Mouse (Mus musculus): ENCODE results near the gene Hils1.

Hils1 gene

DNA sequence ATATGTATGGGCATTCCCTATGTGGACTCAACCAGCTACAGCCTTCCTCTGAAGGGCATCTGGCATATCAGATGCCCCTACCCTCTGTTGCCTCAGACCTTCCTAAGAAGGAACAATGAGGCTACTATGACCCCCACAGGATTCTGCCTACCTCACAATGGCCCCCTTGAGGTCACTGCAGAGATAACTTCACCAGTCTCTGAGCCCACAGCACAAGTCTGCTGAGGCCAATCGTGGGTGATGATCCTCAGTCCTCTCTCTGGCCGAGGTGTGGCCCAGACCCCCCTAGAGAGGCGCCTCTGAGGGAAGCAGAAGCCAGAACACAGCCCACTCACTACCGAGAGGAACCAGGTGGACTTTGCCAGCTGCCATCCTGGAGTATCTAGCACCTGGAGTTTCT lies at the start of gene Hils1:
TSS of gene Hils1 (plus strand) at position 175 of the 400 bp plus-strand sequence.
- no peak for DNase-seq (ENCODE audit: low read depth, low spot score)

DNA sequence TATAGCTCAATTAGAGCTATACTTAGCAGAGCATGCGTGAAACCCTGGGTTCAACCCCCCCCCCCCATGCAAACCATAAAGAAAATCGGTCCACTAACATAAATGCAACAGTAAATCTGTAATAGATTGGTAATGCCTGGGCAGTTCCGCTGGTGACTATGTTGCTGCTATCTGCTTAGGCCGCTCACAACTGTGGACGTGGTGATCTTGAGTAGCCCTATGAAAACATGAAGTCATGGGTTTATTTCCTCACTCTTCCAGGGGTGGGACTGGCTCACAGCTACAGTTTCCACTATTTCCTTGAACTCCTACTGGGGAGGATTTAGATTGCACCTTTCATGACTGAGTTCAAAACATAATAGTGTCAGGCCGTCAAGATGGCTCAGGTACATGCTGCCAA lies 49.7 kb upstream of the Hils1 start:
- DNase-seq (ENCODE audit: low read depth, low spot score) = no peak

DNA sequence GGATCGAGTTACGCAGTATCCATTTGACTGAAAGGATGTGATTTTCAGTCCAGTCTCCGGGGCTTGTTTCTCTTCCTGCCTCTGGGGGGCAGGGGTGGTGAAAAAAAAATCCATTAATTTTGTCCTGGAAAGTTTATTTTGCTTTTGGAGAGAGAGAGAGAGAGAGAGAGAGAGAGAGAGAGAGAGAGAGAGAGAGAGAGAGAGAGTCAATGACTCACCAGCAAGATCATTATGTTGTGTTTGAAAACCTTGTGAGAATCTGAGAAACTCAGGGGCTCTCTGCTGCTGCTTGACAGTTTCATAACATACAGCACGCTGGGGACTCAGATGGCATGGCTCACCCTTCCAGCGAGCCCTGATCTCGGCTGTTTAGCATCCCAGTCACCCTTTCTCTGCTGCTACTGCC lies 46.4 kb upstream of the Hils1 start:
- no peak for DNase-seq (ENCODE audit: low read depth, low spot score)

DNA sequence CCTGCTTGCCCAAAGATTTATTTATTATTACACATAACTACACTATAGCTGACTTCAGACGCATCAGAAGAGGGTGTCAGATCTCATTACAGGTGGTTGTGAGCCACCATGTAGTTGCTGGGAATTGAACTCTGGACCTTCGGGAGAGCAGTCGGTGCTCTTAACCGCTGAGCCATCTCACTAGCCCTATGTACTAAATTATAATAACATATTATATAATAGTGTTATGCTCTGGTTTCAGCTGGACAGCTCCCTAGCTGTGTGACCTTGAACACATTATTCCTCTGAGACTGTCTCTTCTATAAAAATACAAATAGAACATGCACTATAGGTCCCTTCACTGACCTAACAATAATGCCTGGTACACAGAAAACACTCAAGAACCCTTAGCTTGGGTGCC lies 42.4 kb upstream of the Hils1 start:
- no peak for DNase-seq (ENCODE audit: low read depth, low spot score)

DNA sequence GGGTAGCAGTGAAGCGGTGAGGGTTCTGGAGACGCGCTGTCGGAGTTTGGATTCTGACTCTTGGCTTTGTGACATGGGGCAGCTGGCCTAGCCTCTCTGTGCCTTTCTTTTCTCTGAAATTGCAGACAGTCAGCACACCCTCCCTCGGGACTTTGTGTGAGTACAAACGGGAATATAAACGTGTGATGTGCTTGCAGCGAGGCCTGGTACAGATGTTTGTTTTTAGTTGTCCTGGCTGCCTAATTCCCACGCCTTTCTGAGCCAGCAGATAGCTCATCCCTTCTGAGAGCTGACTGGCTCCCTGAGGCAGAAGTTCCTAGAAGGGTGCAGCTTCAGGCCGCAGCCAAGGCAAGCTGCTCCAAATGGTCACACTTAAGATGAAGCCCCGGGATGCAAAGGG lies 41.0 kb upstream of the Hils1 start:
- no peak for DNase-seq (ENCODE audit: low read depth, low spot score)

DNA sequence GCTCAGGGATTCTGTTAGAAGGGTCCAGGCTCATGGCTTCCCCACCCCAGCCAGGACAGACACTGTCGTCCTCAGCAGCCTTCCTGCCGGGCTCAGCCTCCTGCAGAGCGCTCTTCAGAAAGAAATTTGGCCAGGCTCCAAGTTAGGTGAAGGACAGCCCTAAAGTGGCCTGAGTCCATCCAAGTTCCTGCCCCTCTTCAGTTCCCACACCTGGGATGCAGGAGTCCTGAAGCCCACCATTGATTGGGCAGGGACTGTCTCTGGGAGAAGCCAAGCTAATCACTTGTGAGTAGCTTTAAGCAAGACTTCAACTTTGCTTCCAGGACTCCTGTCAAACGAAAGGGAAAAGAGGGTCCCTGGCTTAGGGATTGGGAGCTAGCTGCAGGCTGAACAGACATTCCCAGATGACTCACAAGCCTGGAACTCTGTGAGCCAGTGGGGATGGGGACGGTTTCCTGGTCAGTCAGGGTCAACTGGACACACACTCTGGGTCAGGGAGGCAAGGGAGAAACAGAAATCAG lies 39.6 kb upstream of the Hils1 start:
- no peak for DNase-seq (ENCODE audit: low read depth, low spot score)

DNA sequence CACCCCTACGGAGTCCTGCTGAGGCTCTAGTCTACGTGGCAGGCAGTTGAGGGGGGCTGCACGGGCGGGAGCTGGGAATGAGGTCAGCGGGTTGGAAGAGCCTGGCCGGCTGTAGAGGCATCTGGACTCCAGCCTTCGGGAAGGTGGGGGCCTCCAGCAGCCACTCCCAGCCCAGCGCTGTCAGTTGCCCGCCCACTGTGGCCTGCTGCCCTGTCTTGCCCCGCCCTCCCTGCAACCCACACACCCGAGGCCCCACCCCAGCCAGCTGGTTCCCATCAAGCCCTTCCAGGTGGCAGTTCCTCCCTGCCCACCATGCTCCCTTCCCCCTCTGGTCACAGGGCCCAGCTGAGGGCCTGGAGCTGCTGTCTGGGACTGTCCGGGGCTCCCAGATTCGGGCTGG lies 38.6 kb upstream of the Hils1 start:
- no peak for DNase-seq (ENCODE audit: low read depth, low spot score)

DNA sequence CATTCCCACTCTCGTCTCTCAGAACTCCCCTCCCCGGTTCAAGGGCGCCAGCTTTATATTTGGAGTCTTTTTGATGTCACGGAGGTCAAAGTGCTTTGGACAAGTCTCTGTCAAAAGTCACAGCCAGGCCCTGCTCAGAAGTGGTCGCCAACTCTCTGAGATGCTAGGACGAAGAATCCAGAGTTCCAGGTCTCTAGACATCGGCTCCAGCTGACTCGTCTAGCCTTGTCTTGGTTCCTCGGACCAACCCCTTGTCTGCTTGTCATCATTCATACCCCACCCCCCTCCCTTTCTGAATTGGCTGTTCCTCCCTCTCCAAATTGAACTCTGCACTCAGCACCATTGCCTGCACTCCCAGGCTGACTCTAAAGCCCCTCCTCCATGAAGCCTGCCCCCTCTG lies 37.8 kb upstream of the Hils1 start:
- DNase-seq (ENCODE audit: low read depth, low spot score) = no peak

DNA sequence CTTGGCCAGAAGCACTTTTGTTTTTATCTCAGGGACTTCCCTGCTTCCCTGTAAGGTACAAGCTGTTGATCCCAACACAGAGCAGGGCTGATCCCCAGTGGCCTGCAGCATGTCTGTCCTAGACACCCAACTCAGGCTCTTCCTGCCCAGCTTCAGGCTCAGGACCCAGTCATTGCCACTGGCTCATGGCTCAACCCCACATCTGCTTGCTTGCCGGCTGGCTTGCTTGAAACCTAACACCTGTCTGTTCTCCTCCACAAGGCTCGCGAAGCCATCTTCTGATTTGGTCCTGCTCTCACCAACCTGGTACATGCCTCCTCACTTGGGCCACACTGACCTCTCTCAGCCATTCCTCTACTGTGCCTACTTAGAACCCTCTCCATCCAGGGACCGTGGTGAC lies 37.2 kb upstream of the Hils1 start:
- DNase-seq (ENCODE audit: low read depth, low spot score) = no peak

DNA sequence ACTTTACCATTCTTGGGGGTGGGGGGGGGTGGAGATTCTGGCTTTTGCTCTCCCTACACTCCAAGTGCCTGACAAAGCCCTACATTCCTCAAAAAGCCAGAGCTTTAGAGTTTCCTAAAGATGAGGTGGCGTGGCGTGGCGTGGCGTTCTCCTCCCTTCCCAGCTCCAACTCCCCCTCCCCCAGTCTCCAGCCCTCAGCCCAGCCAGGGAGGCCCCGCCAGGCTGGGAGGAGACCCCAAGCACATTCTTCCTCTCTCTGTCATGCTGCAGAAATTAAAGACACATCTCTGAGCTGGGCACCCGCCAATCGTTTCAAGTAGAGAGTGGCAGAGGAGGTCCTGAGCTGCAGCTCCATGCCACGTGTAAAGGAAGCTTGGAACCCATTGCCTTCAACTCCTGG lies 33.8 kb upstream of the Hils1 start:
- no peak for DNase-seq (ENCODE audit: low read depth, low spot score)

DNA sequence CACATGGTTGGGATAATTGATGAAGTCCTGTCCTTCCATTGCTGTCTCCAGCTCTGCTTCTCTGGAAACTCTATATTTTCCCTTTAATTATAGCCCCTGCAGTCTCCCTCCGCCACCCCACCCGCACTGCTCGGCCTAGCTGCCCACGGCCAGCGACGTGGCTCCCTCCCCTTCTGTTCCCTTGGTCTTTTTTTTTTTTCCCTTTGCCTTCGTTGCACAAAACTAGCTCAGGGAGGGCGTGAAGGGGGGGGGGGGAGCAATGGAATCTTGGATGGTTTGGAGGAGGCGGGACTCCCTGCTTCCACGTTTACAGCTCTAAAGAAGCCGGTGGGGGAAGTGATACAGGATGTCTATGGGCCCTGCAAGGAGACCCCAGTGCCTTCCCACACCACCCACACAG lies 32.9 kb upstream of the Hils1 start:
- no peak for DNase-seq (ENCODE audit: low read depth, low spot score)

DNA sequence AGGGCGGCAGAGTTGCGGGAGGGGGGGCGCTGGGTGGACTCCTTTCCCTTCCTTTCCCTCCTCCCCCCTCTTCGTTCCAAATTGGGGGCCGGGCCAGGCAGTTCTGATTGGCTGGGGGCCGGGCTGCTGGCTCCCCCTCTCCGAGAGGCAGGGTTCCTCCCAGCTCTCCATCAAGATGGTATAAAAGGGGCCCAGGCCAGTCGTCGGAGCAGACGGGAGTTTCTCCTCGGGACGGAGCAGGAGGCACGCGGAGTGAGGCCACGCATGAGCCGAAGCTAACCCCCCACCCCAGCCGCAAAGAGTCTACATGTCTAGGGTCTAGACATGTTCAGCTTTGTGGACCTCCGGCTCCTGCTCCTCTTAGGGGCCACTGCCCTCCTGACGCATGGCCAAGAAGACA lies 31.3 kb upstream of the Hils1 start, which contains the start of gene Col1a1:
TSS of gene Col1a1 (plus strand) at position 180 of the 400 bp plus-strand sequence.
- DNase-seq (ENCODE audit: low read depth, low spot score) = no peak

DNA sequence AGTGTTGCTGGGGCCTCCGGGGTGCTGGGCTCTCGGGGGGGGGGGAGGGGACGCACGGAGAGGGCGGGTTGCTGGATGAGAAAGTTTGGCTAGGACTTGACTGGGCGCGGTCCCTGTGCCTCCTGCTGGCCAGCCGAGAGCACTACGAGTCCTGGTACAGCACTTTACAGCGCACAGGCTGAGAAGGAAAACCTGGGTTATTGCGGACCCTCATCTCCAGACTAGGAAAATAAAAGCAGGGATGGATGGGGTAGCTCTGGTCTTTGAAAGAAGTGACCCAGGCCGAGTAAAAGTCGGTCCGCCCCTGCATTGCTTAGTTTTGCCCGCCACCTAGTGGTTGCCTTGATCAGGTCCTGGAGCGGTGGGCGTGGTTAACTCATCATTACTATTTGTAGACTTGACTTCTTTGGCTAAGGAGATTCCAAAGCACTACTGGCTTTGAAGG lies 30.5 kb upstream of the Hils1 start:
- DNase-seq (ENCODE audit: low read depth, low spot score) = peak; percentile 62

DNA sequence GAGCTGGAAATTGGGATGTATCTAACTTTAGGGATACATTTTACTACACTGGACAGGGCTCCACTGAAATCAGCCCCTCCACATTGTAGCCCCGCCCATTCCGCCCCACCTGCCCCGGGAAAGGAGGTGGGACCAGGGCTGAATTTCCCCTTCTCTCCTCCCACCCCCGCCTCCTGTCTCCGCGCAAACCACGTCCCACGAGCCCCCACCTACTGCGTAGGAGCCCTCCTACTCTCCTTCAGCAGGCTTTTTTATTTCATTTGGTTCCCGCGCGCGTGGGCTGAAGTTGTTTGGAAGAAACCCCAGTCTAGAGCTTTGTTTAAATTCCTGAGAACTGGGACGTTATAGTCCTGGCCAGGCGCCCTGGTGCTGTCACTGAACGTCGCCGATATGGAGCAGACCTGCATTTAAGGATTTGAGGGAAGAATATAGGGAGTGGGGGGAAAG lies 30.0 kb upstream of the Hils1 start:
- DNase-seq (ENCODE audit: low read depth, low spot score) = no peak

DNA sequence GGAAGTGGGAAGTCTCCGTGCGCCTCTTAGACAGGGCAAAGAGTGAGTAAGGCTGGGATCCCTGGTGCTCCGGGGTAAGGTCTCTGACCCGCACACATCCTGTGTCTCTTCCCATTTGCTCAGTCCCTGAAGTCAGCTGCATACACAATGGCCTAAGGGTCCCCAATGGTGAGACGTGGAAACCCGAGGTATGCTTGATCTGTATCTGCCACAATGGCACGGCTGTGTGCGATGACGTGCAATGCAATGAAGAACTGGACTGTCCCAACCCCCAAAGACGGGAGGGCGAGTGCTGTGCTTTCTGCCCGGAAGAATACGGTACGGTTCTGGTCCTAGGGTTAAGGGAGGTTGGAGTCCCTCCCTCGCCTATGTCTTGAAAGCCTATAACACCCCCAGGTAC lies 29.6 kb upstream of the Hils1 start:
- no peak for DNase-seq (ENCODE audit: low read depth, low spot score)

DNA sequence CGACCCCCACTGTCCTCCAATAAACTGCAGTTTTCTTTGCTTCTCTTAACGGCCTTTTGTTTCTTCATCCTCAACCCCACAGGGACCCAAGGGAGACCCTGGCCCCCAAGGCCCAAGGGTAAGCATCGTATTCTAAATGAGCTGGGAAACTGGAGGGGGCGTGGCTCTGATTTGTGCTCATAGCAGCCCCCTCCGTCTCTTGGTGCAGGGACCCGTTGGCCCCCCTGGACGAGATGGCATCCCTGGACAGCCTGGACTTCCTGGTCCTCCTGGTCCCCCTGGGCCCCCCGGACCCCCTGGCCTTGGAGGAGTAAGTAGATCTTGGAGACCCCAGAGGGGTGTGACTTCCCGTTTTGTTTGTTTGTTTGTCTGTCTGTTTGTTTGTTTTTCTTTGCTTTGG lies 29.1 kb upstream of the Hils1 start:
- no peak for DNase-seq (ENCODE audit: low read depth, low spot score)

DNA sequence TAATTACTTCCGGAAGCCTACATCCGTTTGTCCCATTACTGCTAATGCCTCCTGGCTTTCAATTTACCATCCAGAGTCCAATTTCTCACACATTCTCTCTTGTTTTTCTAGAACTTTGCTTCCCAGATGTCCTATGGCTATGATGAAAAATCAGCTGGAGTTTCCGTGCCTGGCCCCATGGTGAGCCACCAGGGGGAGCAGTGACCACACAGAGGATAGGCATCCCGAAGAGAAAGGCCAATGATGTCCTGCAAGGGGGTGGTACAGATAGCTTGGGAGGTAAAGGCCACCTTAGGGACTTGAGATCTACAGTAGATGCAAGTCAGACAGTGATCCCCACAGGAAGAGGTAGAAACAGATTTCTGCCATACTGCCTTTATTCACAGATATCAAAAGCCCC lies 28.1 kb upstream of the Hils1 start:
- DNase-seq (ENCODE audit: low read depth, low spot score) = no peak

DNA sequence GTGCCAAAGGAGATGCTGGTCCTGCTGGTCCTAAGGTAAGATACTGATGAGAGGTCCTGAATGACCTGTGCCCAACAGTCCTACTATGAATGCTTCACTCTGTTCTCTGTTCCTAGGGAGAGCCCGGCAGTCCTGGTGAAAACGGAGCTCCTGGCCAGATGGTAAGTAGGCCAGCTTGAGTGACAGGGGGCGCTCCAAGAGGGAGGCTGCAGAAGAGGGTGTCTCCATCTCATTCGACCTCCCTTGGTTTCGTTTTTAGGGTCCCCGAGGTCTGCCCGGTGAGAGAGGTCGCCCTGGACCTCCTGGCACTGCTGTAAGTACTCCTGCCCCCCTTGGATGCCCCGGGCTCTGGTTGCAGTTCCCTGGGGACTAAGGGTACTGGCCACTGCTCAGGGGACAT lies 26.3 kb upstream of the Hils1 start:
- DNase-seq (ENCODE audit: low read depth, low spot score) = no peak

DNA sequence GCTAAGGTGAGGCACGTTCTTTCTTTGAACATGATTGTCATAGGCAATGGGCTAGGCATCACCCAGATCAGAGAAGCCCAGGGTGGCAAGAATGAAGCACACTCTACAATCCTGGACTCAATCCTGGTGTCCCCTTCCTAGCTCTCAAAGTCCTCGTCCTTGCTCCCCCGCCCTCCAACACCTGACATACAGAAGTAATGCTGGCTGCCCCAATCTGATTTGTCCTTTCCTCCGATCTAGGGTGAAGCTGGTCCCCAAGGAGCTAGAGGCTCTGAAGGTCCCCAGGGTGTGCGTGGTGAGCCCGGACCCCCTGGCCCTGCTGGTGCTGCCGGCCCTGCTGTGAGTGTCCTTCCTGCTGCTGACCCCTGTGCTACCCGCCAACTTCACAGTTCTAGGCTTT lies 25.6 kb upstream of the Hils1 start:
- DNase-seq (ENCODE audit: low read depth, low spot score) = no peak

DNA sequence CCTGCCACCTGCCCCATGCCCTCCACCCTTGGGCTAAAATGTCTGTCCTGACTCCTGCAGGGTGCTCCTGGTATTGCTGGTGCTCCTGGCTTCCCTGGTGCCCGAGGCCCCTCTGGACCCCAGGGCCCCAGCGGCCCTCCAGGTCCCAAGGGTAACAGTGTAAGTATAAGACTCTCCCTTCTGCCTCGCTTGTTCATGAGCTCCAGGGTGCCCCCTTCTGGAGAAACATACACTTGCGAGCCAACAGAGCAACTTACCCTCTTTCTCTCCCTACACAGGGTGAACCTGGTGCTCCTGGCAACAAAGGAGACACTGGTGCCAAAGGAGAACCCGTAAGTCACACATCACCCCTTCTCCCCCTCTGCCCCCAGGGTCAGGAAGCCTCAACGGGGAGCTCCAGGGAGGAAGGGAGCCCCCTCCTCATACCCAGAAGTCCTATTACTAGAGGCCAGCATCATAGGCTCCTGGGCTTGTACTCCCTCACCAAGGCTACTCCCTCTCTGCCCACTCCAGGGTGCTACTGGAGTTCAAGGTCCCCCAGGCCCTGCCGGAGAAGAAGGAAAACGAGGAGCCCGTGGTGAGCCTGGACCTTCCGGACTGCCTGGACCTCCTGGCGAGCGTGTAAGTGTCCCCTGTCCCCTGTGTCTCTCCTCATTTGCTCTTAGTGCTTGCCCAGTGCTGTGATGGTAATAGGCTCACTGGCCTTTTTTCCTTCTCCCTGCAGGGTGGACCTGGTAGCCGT lies 24.9 kb upstream of the Hils1 start:
- DNase-seq (ENCODE audit: low read depth, low spot score) = no peak

DNA sequence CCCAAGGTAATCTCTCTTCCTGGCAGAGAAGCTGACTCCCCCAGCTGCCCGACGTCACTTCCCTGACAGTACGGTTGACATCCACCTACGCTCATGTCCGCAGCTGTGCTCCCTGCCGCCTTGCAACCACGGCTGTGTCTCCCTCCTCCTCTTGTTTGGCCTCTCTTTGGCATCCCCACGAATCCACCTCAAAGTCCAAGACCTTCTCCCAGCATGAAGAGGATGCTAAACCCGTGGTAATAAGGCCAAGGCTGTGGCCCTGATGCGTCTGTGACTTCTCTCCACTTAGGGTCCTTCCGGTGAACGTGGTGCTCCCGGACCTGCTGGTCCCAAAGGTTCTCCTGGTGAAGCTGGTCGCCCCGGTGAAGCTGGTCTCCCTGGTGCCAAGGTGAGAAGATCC lies 24.3 kb upstream of the Hils1 start:
- DNase-seq (ENCODE audit: low read depth, low spot score) = no peak

DNA sequence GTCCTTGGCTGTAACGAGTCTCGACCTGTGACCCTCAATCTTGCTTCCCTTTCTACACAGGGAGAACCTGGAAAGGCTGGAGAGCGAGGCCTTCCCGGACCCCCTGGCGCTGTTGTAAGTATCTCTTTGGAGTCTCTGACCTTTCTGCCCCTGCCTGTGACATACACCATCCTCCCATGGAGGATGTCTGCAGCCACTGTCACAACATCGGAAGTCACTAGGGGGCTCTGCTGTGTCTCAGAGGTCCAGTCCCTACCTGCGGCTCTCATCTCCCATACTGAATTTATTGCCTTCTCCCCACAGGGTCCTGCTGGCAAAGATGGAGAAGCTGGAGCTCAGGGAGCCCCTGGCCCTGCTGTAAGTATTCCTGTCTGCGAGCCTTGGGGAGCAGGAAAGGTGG lies 23.1 kb upstream of the Hils1 start:
- DNase-seq (ENCODE audit: low read depth, low spot score) = no peak

DNA sequence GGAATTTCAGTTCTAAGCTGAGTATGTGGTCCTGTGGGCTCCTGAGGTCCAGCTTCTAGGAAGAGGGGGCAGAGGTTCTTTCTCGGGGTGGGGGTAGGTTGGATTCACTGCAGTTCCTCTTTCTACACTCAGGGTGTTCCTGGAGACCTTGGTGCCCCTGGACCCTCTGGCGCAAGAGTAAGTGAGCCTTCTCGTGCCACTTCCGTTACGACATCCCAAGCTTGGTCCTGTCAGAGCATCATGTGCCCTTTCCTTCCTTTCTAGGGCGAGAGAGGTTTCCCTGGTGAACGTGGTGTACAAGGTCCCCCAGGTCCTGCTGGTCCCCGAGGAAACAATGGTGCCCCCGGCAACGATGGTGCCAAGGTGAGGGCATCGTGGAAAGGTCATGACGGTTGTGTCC lies 22.2 kb upstream of the Hils1 start:
- no peak for DNase-seq (ENCODE audit: low read depth, low spot score)

DNA sequence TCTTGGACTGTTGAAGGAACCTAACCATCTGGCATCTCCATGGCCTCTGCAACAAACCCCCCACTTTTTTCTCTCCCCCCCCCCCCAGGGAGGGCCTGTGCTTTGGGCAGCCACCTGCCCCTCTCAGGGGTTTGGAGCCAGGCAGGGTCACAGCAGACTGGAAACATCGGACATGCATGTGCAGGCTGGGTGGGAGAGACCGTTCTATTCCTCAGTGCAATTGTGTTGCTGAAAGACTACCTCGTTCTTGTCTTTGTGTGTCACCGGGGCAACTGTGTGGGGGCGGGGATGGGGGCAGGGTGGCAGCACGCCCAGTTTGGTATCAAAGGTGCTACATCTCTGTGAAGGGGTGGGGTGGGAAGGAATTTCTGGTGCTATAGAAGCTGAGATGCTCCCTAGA lies 15.2 kb upstream of the Hils1 start:
- DNase-seq (ENCODE audit: low read depth, low spot score) = no peak
